Mouse (Mus musculus) erythroblast, embryonic 14.5 days (primary cell): ENCODE data around the gene 3110021N24Rik.

Experiments
- GATA1 ChIP-seq: IDR thresholded peaks from 2 replicates; pipeline ENCODE4 v1.6.1; 2012; ENCODE audit warnings: low read length, inconsistent platforms, mixed read lengths
- TAL1 ChIP-seq: IDR thresholded peaks from 3 replicates; pipeline ENCODE4 v1.6.1; 2012; ENCODE audit warnings: low read length, inconsistent platforms, mixed read lengths

DNA sequence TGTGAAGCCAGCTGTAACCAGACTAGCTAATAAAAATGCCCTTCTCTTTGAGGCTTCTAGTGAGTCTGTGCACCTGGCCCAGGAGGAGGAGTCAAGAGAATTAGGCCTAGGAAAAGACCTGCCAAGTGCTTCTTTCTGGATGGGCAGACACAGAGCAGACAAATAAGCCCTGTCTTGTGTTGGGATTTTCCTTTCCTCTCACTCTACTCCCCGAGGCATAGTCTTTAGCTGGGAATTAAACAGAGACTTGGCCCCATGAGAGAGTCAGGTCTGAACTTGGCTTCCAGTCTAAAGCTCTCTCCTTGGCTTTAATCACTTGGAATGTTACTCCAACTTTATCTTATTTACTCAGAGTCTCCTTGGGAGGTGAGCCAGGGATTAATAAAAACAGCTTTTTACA is 74.5 kb downstream of the 3110021N24Rik start:
- TF ChIP-seq TAL1 (no peak), GATA1 (no peak)
